Mouse (Mus musculus) stomach, postnatal 0 days (tissue): ENCODE data around the gene Nf1. TPM values are rescaled to one million over a fixed set of nuclear protein-coding genes. Genes with fewer than 3 reads are reported as not detected.

Experiments
- ATAC-seq: fragments of 200-750 bp; cut with Nextera tagmentation; 2 replicates; pipeline ENCODE4 v1.8.0; 2017; ENCODE audit not compliant: low FRiP score, low TSS enrichment
- DNase-seq: peaks from one replicate; pipeline ENCODE4 v3.0.0-alpha.2; 2016; ENCODE audit warnings: low spot score
- H3K27ac ChIP-seq: fragments of 300-500 bp; sonication (generic); replicated peaks from 2 replicates; pipeline ENCODE4 v1.5.1; 2014; ENCODE audit warnings: mild to moderate bottlenecking, control low read depth
- H3K27me3 ChIP-seq: fragments of 300-500 bp; sonication (generic); 2 replicates; pipeline ENCODE4 v1.6.1; 2014; ENCODE audit warnings: low read length; ENCODE audit not compliant: control insufficient read depth, insufficient read depth
- H3K36me3 ChIP-seq: fragments of 300-500 bp; sonication (generic); 2 replicates; pipeline ENCODE4 v1.6.1; 2014; ENCODE audit warnings: low read length, mixed read lengths; ENCODE audit not compliant: control insufficient read depth, insufficient read depth
- H3K4me1 ChIP-seq: fragments of 300-500 bp; sonication (generic); replicated peaks from 2 replicates; pipeline ENCODE4 v1.6.1; 2014; ENCODE audit warnings: antibody characterized with exemption; ENCODE audit not compliant: control insufficient read depth, insufficient read depth
- H3K4me2 ChIP-seq: fragments of 300-500 bp; sonication (generic); replicated peaks from 2 replicates; pipeline ENCODE4 v1.6.1; 2014; ENCODE audit warnings: low read depth, mild to moderate bottlenecking, control low read depth, moderate library complexity
- H3K4me3 ChIP-seq: fragments of 300-500 bp; sonication (generic); 2 replicates; pipeline ENCODE4 v1.5.1; 2014; ENCODE audit warnings: low read depth, low read length, control low read depth
- H3K9ac ChIP-seq: fragments of 300-500 bp; sonication (generic); 2 replicates; pipeline ENCODE4 v1.6.1; 2014; ENCODE audit warnings: mild to moderate bottlenecking, low read length, control low read depth, mixed read lengths
- H3K9me3 ChIP-seq: fragments of 300-500 bp; sonication (generic); 2 replicates; pipeline ENCODE4 v1.6.1; 2016; ENCODE audit warnings: low read length; ENCODE audit not compliant: control insufficient read depth
- CTCF ChIP-seq: IDR thresholded peaks from 2 replicates; pipeline ENCODE4 v1.5.1; 2016; ENCODE audit warnings: antibody characterized with exemption, low read depth, mild to moderate bottlenecking, moderate library complexity
- EP300 ChIP-seq: optimal IDR thresholded peaks from 2 replicates; pipeline ENCODE3; 2016; ENCODE audit warnings: antibody characterized with exemption
- WGBS: fragments of 180-500 bp; shearing (Covaris S2); extraction: QIAGEN DNeasy Blood & Tissue Kit; methylation state at CpG from one replicate; pipeline ENCODE4 v1.1.7; 2014; 5-methylcytosine and 5-hydroxymethylcytosine counted together
- polyA plus RNA-seq: library from polyadenylated mRNA; unstranded; fragments of >200 nt; fragmentation: Nextera tagmentation; extraction: Ambion mirVana; gene quantifications from 2 replicates; pipeline ENCODE4 v1.2.1, GENCODE M21; 2015

Nf1 gene
- polyA plus RNA-seq, 1 experiment from 2014 or later: 3.2 TPM

- TF ChIP-seq EP300 (no peak), CTCF (peak; percentile 59)
- Histone ChIP-seq H3K9me3 (no peaks in the 10 kb centered on the region), H3K27me3 (no peaks in the 10 kb centered on the region), H3K4me2 (no peak overlapping the region), H3K4me1 (no peaks in the 10 kb centered on the region; the same call in 1 of the 2 replicates), H3K36me3 (no peaks in the 10 kb centered on the region; the same call in 1 of the 2 replicates), H3K27ac (no peak overlapping the region), H3K9ac (no peak overlapping the region), H3K4me3 (no peak overlapping the region)
- WGBS: 90% methylated on average over 5 of the region's 5 CpGs
- DNase-seq (no peak), ATAC-seq (no peak)
These were observed 2.7 kb upstream of the Nf1 start for GRCm38 (mm10) chr11:79336722-79337267.

- Histone ChIP-seq H3K4me2 (peak overlapping the region; percentile 77), H3K4me1 (no peaks in the 10 kb centered on the region; the same call in 1 of the 2 replicates), H3K9me3 (no peaks in the 10 kb centered on the region), H3K27ac (peak overlapping the region; percentile 91; the same call in 1 of the 2 replicates), H3K27me3 (no peaks in the 10 kb centered on the region), H3K4me3 (peak overlapping the region; percentile 91), H3K36me3 (no peaks in the 10 kb centered on the region; the same call in 1 of the 2 replicates), H3K9ac (peak overlapping the region; percentile 96)
- TF ChIP-seq EP300 (no peak), CTCF (no peak)
- DNase-seq: no peak
- ATAC-seq: no peak
- WGBS: 50% methylated on average over 4 of the region's 4 CpGs
These were observed 872 bp upstream of the Nf1 start for GRCm38 (mm10) chr11:79338621-79339020.

GRCm38 (mm10) chr11:79339808-79340781 is 602 bp downstream of the Nf1 start:
- peak overlapping the region; percentile 77 for H3K4me2 ChIP-seq
- ATAC-seq (peak; percentile 63), DNase-seq (peak; percentile 45)
- no peaks in the 10 kb centered on the region for H3K27me3 ChIP-seq
- peak overlapping the region; percentile 96 for H3K9ac ChIP-seq
- H3K27ac ChIP-seq: peak overlapping the region; percentile 91
- no peaks in the 10 kb centered on the region; the same call in 1 of the 2 replicates for H3K36me3 ChIP-seq
- TF ChIP-seq EP300 (no peak), CTCF (no peak)
- H3K4me1 ChIP-seq: no peaks in the 10 kb centered on the region; the same call in 1 of the 2 replicates
- H3K9me3 ChIP-seq: no peaks in the 10 kb centered on the region
- WGBS: 4% methylated on average over 23 of the region's 63 CpGs
- H3K4me3 ChIP-seq: peak overlapping the region; percentile 91

DNA sequence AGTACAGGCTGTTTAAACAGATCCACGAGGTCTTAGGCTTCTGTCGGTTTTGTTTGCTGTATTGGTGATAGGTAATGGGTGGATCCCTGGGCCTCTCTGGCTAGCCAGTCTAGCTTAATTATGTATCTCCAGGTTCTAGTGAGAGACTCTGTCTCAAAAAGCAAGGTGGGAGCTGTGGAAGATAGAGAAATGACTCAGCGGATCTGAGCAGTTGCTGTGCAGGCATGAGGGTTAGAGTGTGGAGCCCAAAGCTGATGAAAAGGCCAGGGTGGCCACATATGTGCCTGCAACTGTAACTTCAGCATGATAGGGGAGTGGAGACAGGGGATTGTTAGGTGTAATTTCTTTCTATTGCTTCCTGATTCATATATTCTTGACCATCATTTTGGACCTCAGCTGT is 17.5 kb downstream of the Nf1 start:
- H3K27ac ChIP-seq: no peak overlapping the region
- WGBS: 55% methylated on average over 3 of the region's 3 CpGs
- H3K36me3 ChIP-seq: no peaks in the 10 kb centered on the region
- H3K9me3 ChIP-seq: no peaks in the 10 kb centered on the region
- H3K27me3 ChIP-seq: no peaks in the 10 kb centered on the region
- TF ChIP-seq CTCF: no peak
- no peak for TF ChIP-seq EP300
- H3K4me2 ChIP-seq: no peak overlapping the region
- DNase-seq (no peak), ATAC-seq (no peak)
- H3K4me1 ChIP-seq: no peaks in the 10 kb centered on the region
- no peak overlapping the region for H3K9ac ChIP-seq
- no peak overlapping the region for H3K4me3 ChIP-seq

DNA sequence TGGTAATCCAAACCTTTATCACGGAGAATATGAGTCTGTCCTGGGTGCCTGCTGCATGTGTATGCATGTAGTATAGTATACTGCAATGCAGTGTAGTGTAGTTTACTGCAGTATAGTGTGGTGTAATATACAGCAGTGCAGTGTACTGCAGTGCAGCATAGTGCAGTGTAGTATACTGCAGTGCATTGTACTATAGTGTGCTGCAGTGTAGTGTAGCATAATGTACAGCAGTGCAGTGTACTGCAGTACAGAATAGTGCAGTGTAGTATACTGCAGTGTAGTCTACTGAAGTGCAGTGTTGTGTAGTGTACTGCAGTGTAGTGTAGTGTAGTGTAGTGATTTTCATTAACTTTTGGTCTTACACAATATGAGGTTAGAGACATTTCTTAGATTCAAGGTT is 17.9 kb downstream of the Nf1 start:
- Histone ChIP-seq H3K9ac (no peak overlapping the region), H3K27me3 (no peaks in the 10 kb centered on the region), H3K4me3 (no peak overlapping the region), H3K36me3 (no peaks in the 10 kb centered on the region), H3K4me1 (no peaks in the 10 kb centered on the region), H3K27ac (no peak overlapping the region), H3K4me2 (no peak overlapping the region), H3K9me3 (no peaks in the 10 kb centered on the region)
- no peak for TF ChIP-seq EP300
- TF ChIP-seq CTCF: no peak
- 81% methylated on average over 1 of the region's 1 CpGs for WGBS
- ATAC-seq: no peak
- no peak for DNase-seq
